Mouse (Mus musculus): Measurements from ENCODE around the gene Snip1.

DNA sequence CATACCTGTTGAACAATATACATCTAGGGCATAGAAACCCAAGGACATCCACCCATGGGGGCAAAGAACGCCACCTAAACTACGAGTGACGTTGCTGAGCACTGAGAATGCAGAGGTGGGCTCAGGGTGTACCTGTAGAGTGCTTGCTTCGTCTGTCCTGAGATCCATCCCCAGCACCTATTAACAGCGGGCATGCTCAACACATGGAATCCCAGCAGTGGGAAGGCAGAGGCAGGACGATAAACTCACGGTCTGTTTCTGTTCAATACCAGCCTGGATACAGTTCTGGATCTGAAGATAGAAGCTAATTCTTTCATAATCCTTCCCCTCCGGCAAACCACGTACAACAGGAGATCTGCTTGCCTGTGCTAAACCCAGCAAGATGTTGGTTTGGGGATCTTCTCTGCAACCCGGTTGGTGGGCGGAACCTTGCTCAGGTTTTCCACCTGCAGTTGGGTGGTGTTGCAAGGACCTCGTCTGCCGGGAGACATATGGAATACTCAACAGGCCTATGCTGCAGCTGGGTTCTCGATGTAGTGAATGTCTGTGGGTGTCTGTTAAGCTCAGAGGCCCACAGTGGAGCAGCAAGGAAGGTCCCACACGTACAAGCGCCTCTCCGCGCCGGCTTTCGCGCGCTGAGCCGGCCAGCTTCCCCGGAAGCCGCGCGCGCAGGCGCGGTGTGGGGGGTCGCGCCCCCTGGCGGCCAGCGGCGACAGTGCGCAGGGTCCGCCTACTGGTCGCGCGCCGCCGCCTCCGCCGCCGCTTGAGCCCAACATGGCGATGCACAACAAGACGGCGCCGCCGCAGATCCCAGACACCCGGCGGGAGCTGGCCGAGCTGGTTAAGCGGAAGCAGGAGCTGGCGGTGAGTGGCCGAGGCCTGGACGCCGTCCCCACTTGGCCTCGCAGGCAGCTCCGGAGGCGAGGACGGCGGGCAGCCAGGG is 18.2 kb downstream of the Snip1 start, which contains the start of gene Meaf6:
- TF ChIP-seq TBP (IDR thresholded peaks at IDR 0.05; ENCODE audit: low read depth, low read length) (no peak), POLR2A (IDR thresholded peaks at IDR 0.05; ENCODE audit: control insufficient read depth in 1 of 2, insufficient read depth in 1 of 2, low read depth in 1 of 2, low read length in 2 of 2, poor library complexity in 1 of 2) (peak; percentile 96 to 98), EP300 (IDR thresholded peaks at IDR 0.05; ENCODE audit: low read depth in 1 of 2, low read length in 2 of 2) (no peak), CTCF (IDR thresholded peaks at IDR 0.05 in 2 of 3, conservative IDR thresholded peaks at IDR 0.05 in 1 of 3; ENCODE audit: control insufficient read depth in 1 of 3, insufficient read depth in 1 of 3, low read depth in 2 of 3, low read length in 3 of 3, poor library complexity in 1 of 3, severe bottlenecking in 1 of 3) (peak in 2 of 3 experiments; percentile 92; a peak in 5 of 6 replicates), USF1 (IDR thresholded peaks at IDR 0.05; ENCODE audit: low read depth, low read length) (no peak), TCF12 (IDR thresholded peaks at IDR 0.05; ENCODE audit: low read depth, low read length) (peak; percentile 44; the same call in 1 of the 2 replicates), CHD2 (IDR thresholded peaks at IDR 0.05; ENCODE audit: low read length) (no peak), GATA1 (IDR thresholded peaks at IDR 0.05; ENCODE audit: low read depth, low read length) (no peak)
